Mouse (Mus musculus): Measurements from ENCODE around the gene Actr3b.

DNA sequence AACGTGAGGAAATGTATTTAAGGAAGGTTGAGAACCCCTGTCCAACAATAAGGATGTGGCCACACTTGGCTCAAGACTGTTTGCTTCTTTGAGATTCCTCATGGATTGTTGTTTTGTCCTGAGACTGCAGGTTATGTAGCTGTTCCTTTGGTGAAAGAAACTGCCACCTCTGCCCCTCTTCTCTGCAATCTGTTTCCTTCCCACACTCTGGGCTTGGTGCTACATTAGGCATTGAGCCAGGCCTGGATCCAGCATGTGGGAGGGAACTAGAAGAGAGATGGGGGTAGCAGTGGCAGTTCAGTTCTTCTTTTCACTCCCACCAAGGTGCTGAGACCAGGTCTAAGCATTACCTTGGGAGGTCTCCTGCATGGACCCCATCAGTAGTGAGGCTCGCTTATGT is 23.9 kb upstream of the Actr3b start:
- TF ChIP-seq ZMIZ1 (IDR thresholded peaks at IDR 0.05; ENCODE audit: low read depth, low read length) (no peak), NRF1 (IDR thresholded peaks at IDR 0.05; ENCODE audit: low read depth, low read length) (no peak), CTCF (conservative IDR thresholded peaks at IDR 0.05 in 1 of 2, IDR thresholded peaks at IDR 0.05 in 1 of 2; ENCODE audit: low read depth in 2 of 2, low read length in 2 of 2) (no peak), E2F4 (IDR thresholded peaks at IDR 0.05; ENCODE audit: insufficient replicate concordance, low read depth, low read length) (no peak), USF1 (IDR thresholded peaks at IDR 0.05; ENCODE audit: low read depth, low read length) (no peak), RAD21 (IDR thresholded peaks at IDR 0.05; ENCODE audit: low read depth, low read length) (no peak), ZC3H11A (IDR thresholded peaks at IDR 0.05; ENCODE audit: low read depth, low read length) (no peak), JUND (conservative IDR thresholded peaks at IDR 0.05; ENCODE audit: low read depth, low read length) (no peak), HCFC1 (IDR thresholded peaks at IDR 0.05; ENCODE audit: low read depth, low read length) (no peak), SMC3 (IDR thresholded peaks at IDR 0.05; ENCODE audit: low read depth, low read length) (no peak), EP300 (IDR thresholded peaks at IDR 0.05; ENCODE audit: low read length) (no peak)
